Mouse (Mus musculus): ENCODE measurements around the gene A930018P22Rik.

A930018P22Rik gene

GRCm38 (mm10) chr2:104163418-104163817 lies 40.8 kb downstream of the A930018P22Rik start:
- DNase-seq (ENCODE audit: low spot score): no peak

GRCm38 (mm10) chr2:104163978-104164487 lies 41.5 kb downstream of the A930018P22Rik start:
- DNase-seq (ENCODE audit: low spot score): no peak

GRCm38 (mm10) chr2:104165631-104166030 lies 43.1 kb downstream of the A930018P22Rik start:
- DNase-seq (ENCODE audit: low spot score): no peak

GRCm38 (mm10) chr2:104167765-104168164 lies 45.2 kb downstream of the A930018P22Rik start:
- no peak for DNase-seq (ENCODE audit: low spot score)

GRCm38 (mm10) chr2:104168186-104168896 lies 45.8 kb downstream of the A930018P22Rik start:
- DNase-seq (ENCODE audit: low spot score): no peak

- DNase-seq (ENCODE audit: low spot score): peak; percentile 89
Measured at GRCm38 (mm10) chr2:104172695-104173348, 50.3 kb downstream of the A930018P22Rik start.

- no peak for DNase-seq (ENCODE audit: low spot score)
Measured at GRCm38 (mm10) chr2:104173431-104173830, 50.9 kb downstream of the A930018P22Rik start.
